Mouse (Mus musculus) cerebral cortex, adult 2 months (tissue): Measurements from ENCODE around the gene Mtmr10.

ENCODE experiments used
- WGBS: fragments of 180-500 bp; shearing (Covaris S2); methylation state at CpG from one replicate; pipeline ENCODE4 v1.1.7; 2018; 5-methylcytosine and 5-hydroxymethylcytosine counted together

Mtmr10 gene

DNA sequence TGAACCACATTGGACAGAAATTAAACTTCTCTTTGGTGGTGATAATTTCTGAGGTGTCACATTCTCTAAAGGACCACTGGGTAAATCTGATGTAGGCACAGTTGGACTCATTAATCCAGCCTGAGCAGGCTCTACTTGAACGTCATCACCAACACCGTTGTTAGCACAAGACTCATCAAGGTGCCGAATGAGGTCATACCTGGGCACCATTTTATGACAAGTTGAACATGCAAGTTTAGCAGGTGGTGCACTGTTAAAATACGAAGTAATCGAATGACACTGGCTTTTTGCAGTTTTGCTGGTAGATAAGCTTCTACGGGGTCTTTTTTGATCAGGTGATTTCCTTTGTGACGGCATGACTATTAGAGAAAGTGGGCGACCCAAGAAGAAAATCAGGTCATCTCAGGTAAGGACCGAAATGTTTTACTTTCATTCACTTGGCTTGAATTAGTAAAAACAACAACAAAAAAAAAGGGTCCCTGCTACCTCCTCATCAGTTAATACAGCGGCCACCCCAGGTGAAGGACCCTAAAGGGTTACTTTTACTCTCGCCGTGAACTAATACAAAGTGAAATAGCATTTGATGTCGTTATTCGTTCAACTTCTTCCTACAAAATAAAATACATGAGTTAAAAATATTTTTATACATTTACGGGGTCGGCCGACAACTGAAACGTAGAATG lies 85.8 kb downstream of the Mtmr10 start:
- WGBS: 9% methylated on average over 18 of the region's 18 CpGs

DNA sequence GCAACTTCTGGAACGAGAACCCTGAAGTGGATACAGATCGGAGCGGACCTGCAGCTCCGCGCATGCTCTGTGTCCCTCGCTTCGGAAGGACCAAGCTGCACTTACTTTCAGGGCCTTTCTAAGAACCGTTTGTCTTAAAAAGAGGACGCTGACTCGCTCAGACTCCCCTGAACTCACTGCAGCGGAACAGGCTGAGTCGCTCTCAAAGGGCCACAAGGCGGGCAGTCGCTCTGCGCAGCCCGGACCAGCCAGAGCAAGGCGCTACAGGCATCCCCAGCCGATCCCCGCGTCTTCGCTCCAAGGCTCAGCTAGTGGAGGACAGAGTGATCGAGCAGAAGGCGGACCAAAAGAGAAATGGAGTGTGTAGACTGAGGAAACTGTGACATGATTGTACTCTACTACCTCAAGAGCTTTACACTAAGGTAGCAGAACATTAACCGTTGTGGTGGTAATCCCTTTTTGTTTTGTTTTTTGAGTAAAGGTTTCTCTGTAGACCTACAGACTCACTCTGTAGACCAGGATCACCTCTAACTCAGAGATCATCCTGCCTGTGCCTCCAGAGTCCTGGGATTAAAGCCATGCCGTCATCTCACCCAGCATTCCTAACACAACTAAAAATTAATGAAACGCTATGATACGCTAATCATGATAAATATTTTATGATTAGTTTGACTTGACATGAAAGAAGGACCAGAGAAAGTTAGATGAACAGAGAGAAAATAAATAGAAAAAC lies 86.5 kb downstream of the Mtmr10 start, which contains the start of gene Fan1:
Gene Fan1 (minus strand): TSS at position 266 of the 733 bp plus-strand sequence.
- WGBS: 4% methylated on average over 27 of the region's 27 CpGs
